In the genomic region with DNA sequence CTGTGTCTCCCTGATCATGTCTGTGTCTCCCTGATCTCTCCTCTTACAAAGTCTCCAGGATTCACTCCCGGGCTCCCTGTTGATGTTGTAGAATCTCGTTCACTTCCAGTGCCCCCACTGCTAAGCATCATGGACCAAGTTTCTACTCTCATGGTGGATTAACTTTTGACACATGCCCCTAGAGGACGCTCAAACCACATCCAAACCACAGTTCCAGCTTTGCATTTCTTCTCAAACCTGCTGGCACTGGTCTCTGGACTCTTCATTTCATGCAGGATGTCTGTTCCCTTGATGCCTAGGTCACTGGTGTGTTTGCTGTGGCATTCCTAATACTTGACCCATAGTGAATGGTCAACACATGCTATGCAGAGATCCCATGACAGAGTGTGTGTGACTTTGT, we compare ENCODE assay signal across 13 mouse cellular contexts.
DNase-seq lines count a peak whose midpoint lies in the region; ATAC-seq and TF ChIP-seq lines count a peak whose summit lies in the region.
"Had no signal": no experiment of that assay in that cellular context is flagged by ENCODE, and none has a peak within 500 bp of the region (broad histone marks: within the 10 kb centered on the region; RNA-seq: fewer than 3 reads in every experiment).

No protein-coding gene starts in this region.

- H3K9ac ChIP-seq in forebrain, postnatal 0 days, result no peak overlapping the region
- no peak overlapping the region for H3K9ac ChIP-seq in forebrain, embryonic 12.5 days
- H3K9ac ChIP-seq in intestine, postnatal 0 days (ENCODE audit: low read depth, low read length), result no peak overlapping the region
- H3K9ac ChIP-seq in intestine, embryonic 15.5 days, result no peak overlapping the region
- no peak overlapping the region for H3K9ac ChIP-seq in lung, postnatal 0 days (replicated peaks; ENCODE audit: low read depth)
- H3K9ac ChIP-seq: neural tube, embryonic 15.5 days had no signal

- WGBS in forebrain, postnatal 0 days, result 54% methylated on average over 3 of the region's 3 CpGs
- 43% methylated on average over 3 of the region's 3 CpGs for WGBS in forebrain, embryonic 12.5 days
- 49% methylated on average over 3 of the region's 3 CpGs for WGBS in intestine, postnatal 0 days
- 53% methylated on average over 3 of the region's 3 CpGs for WGBS in intestine, embryonic 15.5 days
- 36% methylated on average over 3 of the region's 3 CpGs for WGBS in lung, postnatal 0 days

- H3K9me3 ChIP-seq in forebrain, postnatal 0 days (ENCODE audit: low read length), result no peaks in the 10 kb centered on the region
- no peaks in the 10 kb centered on the region for H3K9me3 ChIP-seq in forebrain, embryonic 12.5 days
- H3K9me3 ChIP-seq in intestine, postnatal 0 days (ENCODE audit: control insufficient read depth), result no peaks in the 10 kb centered on the region
- H3K9me3 ChIP-seq in intestine, embryonic 15.5 days, result no peaks in the 10 kb centered on the region
- H3K9me3 ChIP-seq in lung, postnatal 0 days (ENCODE audit: low read length), result no peaks in the 10 kb centered on the region
- H3K9me3 ChIP-seq: G1E; limb, embryonic 10.5 days; neural tube, embryonic 15.5 days had no signal

- ATAC-seq in forebrain, postnatal 0 days, result peak; percentile 63
- no peak for ATAC-seq in forebrain, embryonic 12.5 days (ENCODE audit: low FRiP score)
- ATAC-seq in intestine, postnatal 0 days, result no peak
- ATAC-seq in intestine, embryonic 15.5 days, result no peak
- no peak for ATAC-seq in lung, postnatal 0 days

- no peaks in the 10 kb centered on the region for H3K36me3 ChIP-seq in forebrain, postnatal 0 days (ENCODE audit: insufficient read depth)
- H3K36me3 ChIP-seq in forebrain, embryonic 12.5 days (replicated peaks), result no peaks in the 10 kb centered on the region
- no peaks in the 10 kb centered on the region for H3K36me3 ChIP-seq in intestine, postnatal 0 days (ENCODE audit: control insufficient read depth, insufficient read depth)
- H3K36me3 ChIP-seq in intestine, embryonic 15.5 days, result no peaks in the 10 kb centered on the region
- no peaks in the 10 kb centered on the region for H3K36me3 ChIP-seq in lung, postnatal 0 days (ENCODE audit: insufficient read depth, low read length)
- H3K36me3 ChIP-seq: G1E; limb, embryonic 10.5 days; neural tube, embryonic 15.5 days had no signal

- TF ChIP-seq POLR2A in cortical plate, adult 2 months (IDR thresholded peaks at IDR 0.05; ENCODE audit: extremely low read depth, insufficient read depth, low read length), result no peak

- no peak overlapping the region for H3K4me3 ChIP-seq in forebrain, postnatal 0 days (ENCODE audit: low read depth, low read length)
- no peak overlapping the region for H3K4me3 ChIP-seq in forebrain, embryonic 12.5 days (replicated peaks)
- H3K4me3 ChIP-seq in intestine, postnatal 0 days (ENCODE audit: low read depth, low read length), result no peak overlapping the region
- H3K4me3 ChIP-seq in intestine, embryonic 15.5 days (replicated peaks), result no peak overlapping the region
- no peak overlapping the region for H3K4me3 ChIP-seq in lung, postnatal 0 days (ENCODE audit: low read depth, low read length)
- H3K4me3 ChIP-seq in cortical plate, adult 2 months (ENCODE audit: insufficient read depth, low read length), result no peak overlapping the region
- H3K4me3 ChIP-seq: erythroblast, embryonic 14.5 days; limb, embryonic 10.5 days; neural tube, embryonic 15.5 days had no signal

- peak; percentile 75 for TF ChIP-seq CTCF in forebrain, postnatal 0 days (IDR thresholded peaks at IDR 0.05; ENCODE audit: low read depth)
- TF ChIP-seq CTCF in intestine, postnatal 0 days (IDR thresholded peaks at IDR 0.05; ENCODE audit: low read depth), result peak; percentile 55
- 0 out of 2 replicates have a peak, but pooled peaks have one; percentile 21 for TF ChIP-seq CTCF in lung, postnatal 0 days (IDR thresholded peaks at IDR 0.05)
- TF ChIP-seq CTCF in cortical plate, adult 2 months (IDR thresholded peaks at IDR 0.05; ENCODE audit: extremely low read depth, insufficient read depth, low read length), result peak; percentile 71

- H3K27me3 ChIP-seq in forebrain, postnatal 0 days (ENCODE audit: insufficient read depth, low read length), result no peaks in the 10 kb centered on the region
- no peaks in the 10 kb centered on the region for H3K27me3 ChIP-seq in forebrain, embryonic 12.5 days
- H3K27me3 ChIP-seq in intestine, postnatal 0 days (replicated peaks; ENCODE audit: control insufficient read depth, insufficient read depth, low read length), result no peaks in the 10 kb centered on the region
- no peaks in the 10 kb centered on the region for H3K27me3 ChIP-seq in intestine, embryonic 15.5 days (replicated peaks)
- no peaks in the 10 kb centered on the region for H3K27me3 ChIP-seq in lung, postnatal 0 days (replicated peaks; ENCODE audit: insufficient read depth, low read length)
- H3K27me3 ChIP-seq: neural tube, embryonic 15.5 days had no signal

- H3K27ac ChIP-seq in forebrain, postnatal 0 days (ENCODE audit: low read depth, low read length), result no peak overlapping the region
- H3K27ac ChIP-seq in forebrain, embryonic 12.5 days, result no peak overlapping the region
- no peak overlapping the region for H3K27ac ChIP-seq in intestine, postnatal 0 days (ENCODE audit: low read depth, low read length)
- no peak overlapping the region for H3K27ac ChIP-seq in intestine, embryonic 15.5 days
- no peak overlapping the region for H3K27ac ChIP-seq in lung, postnatal 0 days (ENCODE audit: low read length)
- H3K27ac ChIP-seq in cortical plate, adult 2 months (ENCODE audit: insufficient read depth, low read length), result no peak overlapping the region
- H3K27ac ChIP-seq: limb, embryonic 10.5 days; neural tube, embryonic 15.5 days had no signal

- no peak for TF ChIP-seq EP300 in lung, postnatal 0 days (IDR thresholded peaks at IDR 0.05)

- peak; percentile 57 for DNase-seq in forebrain, postnatal 0 days
- no peak for DNase-seq in lung, postnatal 0 days (ENCODE audit: low spot score)
- no peak for DNase-seq in lung, postnatal 25 days (ENCODE audit: low spot score)
- DNase-seq: adrenal gland, postnatal 25 days; kidney, adult 9 months had no signal

- H3K4me2 ChIP-seq in forebrain, postnatal 0 days (ENCODE audit: low read depth), result no peak overlapping the region
- no peak overlapping the region for H3K4me2 ChIP-seq in forebrain, embryonic 12.5 days
- H3K4me2 ChIP-seq in intestine, postnatal 0 days (replicated peaks; ENCODE audit: low read depth), result no peak overlapping the region
- no peak overlapping the region for H3K4me2 ChIP-seq in intestine, embryonic 15.5 days (replicated peaks)
- H3K4me2 ChIP-seq in lung, postnatal 0 days (replicated peaks; ENCODE audit: low read depth, low read length), result no peak overlapping the region
- H3K4me2 ChIP-seq: neural tube, embryonic 15.5 days had no signal

- H3K4me1 ChIP-seq in forebrain, postnatal 0 days (ENCODE audit: insufficient read depth), result 0 out of 2 replicates have a peak, but pooled peaks cover 8% of the 10 kb centered on the region
- H3K4me1 ChIP-seq in forebrain, embryonic 12.5 days, result peaks cover 6% of the 10 kb centered on the region
- H3K4me1 ChIP-seq in intestine, postnatal 0 days (replicated peaks; ENCODE audit: control insufficient read depth, insufficient read depth, low read length), result no peaks in the 10 kb centered on the region
- H3K4me1 ChIP-seq in intestine, embryonic 15.5 days (replicated peaks), result no peaks in the 10 kb centered on the region
- no peaks in the 10 kb centered on the region for H3K4me1 ChIP-seq in lung, postnatal 0 days (ENCODE audit: insufficient read depth, low read depth, low read length)
- H3K4me1 ChIP-seq in cortical plate, adult 2 months (ENCODE audit: control insufficient read depth, insufficient read depth, low read length), result peaks cover 3% of the 10 kb centered on the region
- H3K4me1 ChIP-seq: limb, embryonic 10.5 days had no signal

Comparison
In these comparisons a context has a peak if more than half of its experiments do, and no peak if none do; other contexts are left out.
1. CTCF ChIP-seq: peak in every context shown above with its lines; median percentile 75 in forebrain, postnatal 0 days; 71 in cortical plate, adult 2 months; 55 in intestine, postnatal 0 days; 21 in lung, postnatal 0 days.